Mouse (Mus musculus) C2C12 (cell line): ENCODE data around the gene Gdf9.

Source experiments
- CTCF ChIP-seq: IDR thresholded peaks from one replicate; pipeline ENCODE4 v1.5.1; 2011; ENCODE audit not compliant: control insufficient read depth, insufficient read depth, insufficient read length
- FOSL1 ChIP-seq: IDR thresholded peaks from one replicate; pipeline ENCODE4 v1.8.0; 2011; ENCODE audit warnings: mild to moderate bottlenecking, low read length; ENCODE audit not compliant: poor library complexity, insufficient read depth, severe bottlenecking

DNA sequence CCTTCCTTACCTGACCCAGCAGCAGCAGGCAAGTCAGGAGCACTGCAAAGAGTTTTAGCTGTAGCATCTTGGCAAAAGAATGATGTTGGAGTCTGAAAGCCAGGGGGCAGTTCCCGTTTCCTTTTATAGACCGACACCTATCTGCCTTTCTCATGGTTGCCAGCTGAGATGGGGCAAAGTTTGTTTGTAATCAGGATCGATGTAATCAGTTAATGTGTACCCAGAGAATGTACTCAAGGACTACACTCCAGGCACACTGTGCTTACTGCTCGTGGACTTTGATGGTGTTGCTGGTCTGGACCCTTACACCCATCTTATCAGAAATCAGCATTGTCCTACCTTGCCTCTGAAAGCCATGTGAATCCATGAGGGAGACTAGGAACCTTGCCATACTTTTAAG is 7.8 kb upstream of the Gdf9 start, which contains the start of gene Leap2:
- TF ChIP-seq CTCF: no peak
- no peak for TF ChIP-seq FOSL1
